Mouse (Mus musculus): ENCODE data around the gene Gng2.

The Gng2 gene

DNA sequence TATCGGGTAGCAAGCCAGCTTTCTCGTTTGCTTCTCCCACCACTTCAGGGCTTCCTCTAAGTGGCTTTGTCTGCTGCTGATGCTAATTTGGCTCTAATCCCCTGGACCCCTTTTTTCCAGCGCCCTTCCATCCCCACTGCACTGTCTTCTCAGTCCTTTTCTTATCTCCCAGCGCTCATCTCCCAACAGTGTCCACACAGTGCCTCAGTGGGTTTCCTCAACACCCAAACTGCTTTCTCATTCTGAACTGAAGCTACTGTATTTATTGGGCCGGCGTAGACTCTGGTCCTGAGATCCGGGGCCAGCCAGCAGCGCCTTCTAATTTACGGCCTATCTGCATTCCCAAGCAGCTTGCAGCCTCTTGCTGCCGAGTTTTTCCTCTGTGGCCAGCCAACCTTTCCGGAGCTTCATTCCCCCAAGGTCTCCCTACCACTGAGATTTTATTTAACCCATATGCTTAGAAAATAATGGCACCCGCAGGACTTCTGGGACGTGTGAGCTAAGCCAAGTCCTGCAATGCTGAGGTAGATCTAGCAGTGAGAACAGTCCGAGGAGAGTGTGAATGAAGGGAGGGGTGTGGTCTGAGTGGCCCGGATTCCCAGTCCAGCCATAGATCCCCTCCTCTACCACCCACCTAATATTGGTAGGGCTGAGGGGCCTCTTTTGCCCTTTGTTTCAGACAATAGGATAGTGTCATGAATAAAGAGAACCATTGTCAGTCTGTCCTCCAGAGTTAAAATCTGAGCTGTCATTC, at the start of gene Gng2:
Gene Gng2 (minus strand): TSS at position 357 of the 754 bp plus-strand sequence.
- no peak for DNase-seq

GRCm38 (mm10) chr14:20024888-20025719, 47.7 kb upstream of the Gng2 start:
- DNase-seq = peak; percentile 50

- no peak for DNase-seq
Measured at GRCm38 (mm10) chr14:20023939-20024338, 46.5 kb upstream of the Gng2 start.

- no peak for DNase-seq
Measured at GRCm38 (mm10) chr14:20019486-20019885, 42.1 kb upstream of the Gng2 start.

DNA sequence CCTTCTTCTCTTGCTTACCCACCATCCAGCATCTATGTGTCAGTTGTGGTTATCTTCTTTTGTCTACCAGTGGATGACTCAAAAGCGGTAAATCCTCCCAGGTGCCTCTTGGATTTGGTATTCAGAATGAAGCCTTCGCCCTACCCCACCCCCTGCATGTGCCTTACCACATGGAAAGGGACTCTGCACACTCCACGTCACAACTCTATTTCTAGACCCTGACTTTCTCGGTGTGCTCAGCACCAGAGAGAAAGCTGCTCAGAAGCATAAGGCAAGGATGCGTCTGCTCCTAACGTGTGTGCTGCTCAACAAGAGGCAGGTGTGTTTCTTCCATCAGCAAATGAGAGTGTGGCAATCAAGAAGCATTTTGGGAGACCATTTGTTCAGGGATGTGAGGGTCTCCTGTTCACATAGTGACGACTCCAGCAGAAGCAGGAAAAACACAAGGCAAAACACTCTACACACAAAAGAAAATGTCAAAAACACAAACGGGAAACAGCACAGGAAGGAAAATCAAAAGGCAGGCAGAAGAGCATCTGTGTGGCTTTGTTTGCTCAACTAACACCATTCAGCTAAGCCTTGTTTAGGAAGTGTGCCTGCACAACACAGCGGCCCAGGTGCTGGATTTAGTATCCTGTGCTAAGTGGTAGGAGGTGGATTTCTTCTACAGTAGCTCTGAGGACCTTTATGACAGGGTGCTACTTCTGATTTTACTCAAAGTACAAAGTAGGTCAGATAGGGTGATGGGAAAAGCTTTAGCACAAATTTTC, 35.3 kb upstream of the Gng2 start:
- DNase-seq = no peak

- DNase-seq = no peak
Measured at GRCm38 (mm10) chr14:20007446-20007845, 30.0 kb upstream of the Gng2 start.

DNA sequence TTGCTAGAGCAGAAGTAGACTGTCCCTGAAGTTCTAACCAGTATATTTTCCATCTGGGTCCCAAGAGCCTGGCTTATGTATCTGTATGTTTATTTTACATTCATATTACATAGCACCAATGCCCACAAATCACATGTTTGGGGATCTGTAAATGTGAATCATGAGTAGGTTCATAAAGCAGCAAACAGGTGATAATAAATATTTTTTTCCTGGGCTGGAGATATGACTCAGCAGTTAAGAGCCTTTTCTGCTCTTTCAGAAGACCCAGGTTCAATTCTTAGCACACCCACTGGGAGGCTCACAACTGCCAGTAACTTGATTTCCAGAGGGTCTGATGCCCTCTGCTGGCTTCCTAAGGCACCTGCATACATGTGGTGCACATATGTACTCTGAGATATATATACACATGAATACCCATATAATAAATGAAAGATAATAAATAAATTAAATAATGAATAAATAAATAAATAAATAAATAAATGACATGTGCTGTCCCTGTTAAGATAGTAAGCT, 27.4 kb upstream of the Gng2 start:
- DNase-seq = no peak

- no peak for DNase-seq
Measured at GRCm38 (mm10) chr14:19996853-19997252, 19.4 kb upstream of the Gng2 start.

DNA sequence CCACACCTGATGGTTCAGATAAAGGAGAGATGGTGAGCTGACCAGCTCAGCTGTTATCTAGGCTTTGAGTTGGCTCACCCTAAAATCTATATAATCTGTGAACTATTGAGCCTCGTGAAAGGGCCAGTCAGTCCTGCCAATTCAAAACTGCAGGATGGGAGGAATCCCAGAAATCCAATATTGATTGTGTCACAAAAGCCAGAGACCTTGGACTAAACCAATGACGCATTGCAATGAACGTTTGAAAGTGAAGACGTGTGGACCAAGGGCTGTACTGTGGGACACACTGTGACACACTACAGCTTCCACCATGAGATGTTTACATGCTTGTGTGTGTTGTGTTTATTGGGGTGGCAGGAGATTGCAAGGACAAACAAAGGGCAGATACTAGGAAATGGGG, 18.5 kb upstream of the Gng2 start:
- DNase-seq = no peak

GRCm38 (mm10) chr14:19994068-19994467, 16.6 kb upstream of the Gng2 start:
- DNase-seq = no peak

DNA sequence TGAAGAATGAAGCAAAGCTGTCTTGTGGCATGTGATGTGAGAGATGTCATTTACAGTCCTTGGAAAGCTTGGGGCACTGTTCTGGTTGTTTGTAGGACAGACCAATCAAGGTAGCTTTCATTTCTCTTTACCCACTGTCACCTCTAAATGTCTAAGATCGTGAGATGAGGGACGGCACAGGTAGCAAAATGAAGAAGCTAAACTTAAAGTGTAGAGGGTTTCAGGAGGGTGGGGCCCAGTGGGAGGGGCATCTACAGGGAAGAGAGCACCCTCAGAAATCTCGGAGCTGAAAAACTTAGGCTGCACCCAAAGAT, 16.1 kb upstream of the Gng2 start:
- no peak for DNase-seq

GRCm38 (mm10) chr14:19992873-19993569, 15.6 kb upstream of the Gng2 start:
- no peak for DNase-seq

GRCm38 (mm10) chr14:19991861-19992260, 14.4 kb upstream of the Gng2 start:
- DNase-seq = no peak

DNA sequence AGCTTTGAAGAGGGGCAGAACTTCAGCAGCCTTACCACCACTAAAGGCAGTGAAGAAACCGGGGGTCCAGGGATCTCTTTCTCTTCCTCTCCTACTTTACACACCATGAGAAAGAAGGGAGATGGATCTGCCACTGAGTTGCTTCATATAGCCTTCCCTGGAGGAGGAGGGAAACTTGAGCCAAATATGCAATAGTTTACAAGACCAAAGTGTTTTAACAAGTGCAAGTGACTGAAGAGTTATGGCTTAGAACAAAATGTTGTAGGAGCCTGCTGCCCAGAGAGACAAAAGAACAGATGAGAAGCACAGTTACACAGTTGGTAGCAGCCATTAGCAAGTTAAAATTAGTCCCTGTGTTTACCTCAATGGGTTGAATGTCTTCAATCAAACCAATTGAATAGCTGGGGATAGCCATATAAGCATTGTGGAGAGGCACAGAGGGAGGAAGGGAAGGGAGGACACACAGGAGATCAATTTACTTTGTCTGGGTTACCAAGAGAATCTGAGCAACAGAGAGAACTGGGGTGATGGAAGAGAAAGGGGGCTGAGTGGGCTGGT, 13.1 kb upstream of the Gng2 start:
- no peak for DNase-seq

- DNase-seq = no peak
Measured at GRCm38 (mm10) chr14:19988410-19988809, 11.0 kb upstream of the Gng2 start.

GRCm38 (mm10) chr14:19987358-19987834, 10.0 kb upstream of the Gng2 start:
- no peak for DNase-seq

GRCm38 (mm10) chr14:19986614-19987357, 9.4 kb upstream of the Gng2 start:
- DNase-seq = peak; percentile 61

- no peak for DNase-seq
Measured at GRCm38 (mm10) chr14:19985912-19986613, 8.6 kb upstream of the Gng2 start.

- peak; percentile 31 for DNase-seq
Measured at GRCm38 (mm10) chr14:19985107-19985911, 7.9 kb upstream of the Gng2 start.
